ENCODE assay signal across 18 mouse cellular contexts in the genomic region with DNA sequence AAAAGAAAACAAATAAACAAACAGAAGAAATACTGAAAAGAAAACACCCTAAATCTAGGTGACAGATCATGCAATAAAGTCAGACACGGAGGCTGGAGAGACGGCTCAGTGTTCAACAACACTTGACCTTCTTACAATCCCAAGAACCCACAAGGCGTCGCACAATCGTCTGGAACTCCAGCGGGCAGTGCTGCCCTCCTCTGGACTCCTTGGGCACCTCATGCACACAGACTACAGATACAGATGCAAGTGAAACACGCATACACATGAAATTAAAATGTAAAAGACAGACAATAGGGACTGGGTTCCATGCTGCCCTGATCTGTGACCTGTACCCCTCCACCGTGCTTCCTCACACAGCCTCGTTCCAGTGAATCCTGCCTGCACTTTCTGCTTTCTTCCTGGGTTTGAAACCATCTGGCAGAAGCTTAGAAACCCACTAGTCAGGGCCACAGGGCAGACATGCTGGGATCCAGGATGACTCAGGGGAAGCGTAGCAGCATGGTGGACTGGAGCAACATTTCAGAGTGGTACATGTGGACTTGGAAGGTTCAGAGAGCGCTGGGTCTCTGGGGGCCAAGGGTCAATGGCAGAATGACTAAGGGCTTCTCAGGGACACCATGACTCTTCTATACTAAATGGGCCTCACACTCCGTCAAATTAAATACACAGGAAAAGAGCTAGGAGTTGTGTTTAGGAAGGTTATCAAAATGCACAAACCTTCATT.
DNase-seq lines count a peak whose midpoint lies in the region; ATAC-seq and TF ChIP-seq lines count a peak whose summit lies in the region.
"Had no signal": no experiment of that assay in that cellular context is flagged by ENCODE, and none has a peak within 500 bp of the region (broad histone marks: within the 10 kb centered on the region; RNA-seq: fewer than 3 reads in every experiment).

No protein-coding gene starts in this region.

- H3K27ac ChIP-seq in kidney, embryonic 15.5 days: no peak overlapping the region
- no peak overlapping the region for H3K27ac ChIP-seq in midbrain, postnatal 0 days (ENCODE audit: low read depth, low read length)
- H3K27ac ChIP-seq in midbrain, embryonic 14.5 days (replicated peaks; ENCODE audit: low read depth, low read length): no peak overlapping the region
- H3K27ac ChIP-seq: embryonic facial prominence, embryonic 10.5 days; forebrain, embryonic 13.5 days; hindbrain, embryonic 14.5 days; macrophage had no signal

- no peaks in the 10 kb centered on the region for H3K27me3 ChIP-seq in kidney, embryonic 15.5 days
- no peaks in the 10 kb centered on the region for H3K27me3 ChIP-seq in midbrain, postnatal 0 days (ENCODE audit: insufficient read depth, low read length)
- no peaks in the 10 kb centered on the region for H3K27me3 ChIP-seq in midbrain, embryonic 14.5 days (ENCODE audit: control insufficient read depth, insufficient read depth, low read length)
- H3K27me3 ChIP-seq: forebrain, embryonic 13.5 days had no signal

- no peak overlapping the region for H3K9ac ChIP-seq in kidney, embryonic 15.5 days
- no peak overlapping the region for H3K9ac ChIP-seq in midbrain, postnatal 0 days (replicated peaks; ENCODE audit: low read length, poor library complexity, severe bottlenecking)
- H3K9ac ChIP-seq in midbrain, embryonic 14.5 days (replicated peaks; ENCODE audit: low read length): no peak overlapping the region
- H3K9ac ChIP-seq: forebrain, embryonic 13.5 days; hindbrain, embryonic 14.5 days had no signal

- no peak overlapping the region for H3K4me2 ChIP-seq in kidney, embryonic 15.5 days
- no peak overlapping the region for H3K4me2 ChIP-seq in midbrain, postnatal 0 days (ENCODE audit: low read depth, low read length, poor library complexity, severe bottlenecking)
- H3K4me2 ChIP-seq in midbrain, embryonic 14.5 days (ENCODE audit: low read length): no peak overlapping the region
- H3K4me2 ChIP-seq: forebrain, embryonic 13.5 days; heart, embryonic 11.5 days; hindbrain, embryonic 14.5 days; midbrain, embryonic 11.5 days had no signal

- H3K4me3 ChIP-seq in kidney, embryonic 15.5 days (replicated peaks): no peak overlapping the region
- no peak overlapping the region for H3K4me3 ChIP-seq in midbrain, postnatal 0 days (ENCODE audit: low read depth, low read length)
- H3K4me3 ChIP-seq in midbrain, embryonic 14.5 days (replicated peaks; ENCODE audit: low read depth, low read length): no peak overlapping the region
- H3K4me3 ChIP-seq: embryonic facial prominence, embryonic 10.5 days; forebrain, embryonic 13.5 days had no signal

- H3K4me1 ChIP-seq in kidney, embryonic 15.5 days: peaks cover 14% of the 10 kb centered on the region
- H3K4me1 ChIP-seq in midbrain, postnatal 0 days (ENCODE audit: insufficient read depth, low read length): no peaks in the 10 kb centered on the region
- no peaks in the 10 kb centered on the region; the same call in 1 of the 2 replicates for H3K4me1 ChIP-seq in midbrain, embryonic 14.5 days (ENCODE audit: control insufficient read depth, insufficient read depth, low read length)

- peak; percentile 63 for DNase-seq in adrenal gland, adult 2 months
- DNase-seq in adrenal gland, postnatal 25 days: no peak
- no peak for DNase-seq in kidney, adult 8-10 months
- DNase-seq in midbrain, postnatal 0 days (ENCODE audit: low spot score): no peak
- no peak for DNase-seq in midbrain, embryonic 14.5 days
- DNase-seq in right cerebral cortex, postnatal 25 days: no peak
- DNase-seq in layer of hippocampus, postnatal 36 days: no peak
- DNase-seq: heart, postnatal 14 days; kidney, adult 18-20 months; layer of hippocampus, adult 9-11 months; thymus, adult 18-20 months had no signal

- H3K9me3 ChIP-seq in kidney, embryonic 15.5 days (replicated peaks): no peaks in the 10 kb centered on the region
- H3K9me3 ChIP-seq in midbrain, postnatal 0 days (ENCODE audit: low read length): no peaks in the 10 kb centered on the region
- no peaks in the 10 kb centered on the region for H3K9me3 ChIP-seq in midbrain, embryonic 14.5 days (ENCODE audit: control insufficient read depth, low read length)
- H3K9me3 ChIP-seq: embryonic facial prominence, embryonic 10.5 days; forebrain, embryonic 13.5 days had no signal

- peak; percentile 26; the same call in 1 of the 2 replicates for ATAC-seq in kidney, embryonic 15.5 days (replicated peaks; ENCODE audit: low FRiP score)
- no peak for ATAC-seq in midbrain, postnatal 0 days (ENCODE audit: low FRiP score)
- no peak for ATAC-seq in midbrain, embryonic 14.5 days (ENCODE audit: low FRiP score, low TSS enrichment)
- ATAC-seq: forebrain, embryonic 13.5 days had no signal

- WGBS in kidney, embryonic 15.5 days: 66% methylated on average over 12 of the region's 12 CpGs
- 95% methylated on average over 12 of the region's 12 CpGs for WGBS in midbrain, postnatal 0 days
- WGBS in midbrain, embryonic 14.5 days: 92% methylated on average over 12 of the region's 12 CpGs

- TF ChIP-seq CTCF in midbrain, postnatal 0 days (IDR thresholded peaks at IDR 0.05): peak; percentile 30; the same call in 1 of the 2 replicates

- no peaks in the 10 kb centered on the region; the same call in 1 of the 2 replicates for H3K36me3 ChIP-seq in kidney, embryonic 15.5 days
- no peaks in the 10 kb centered on the region for H3K36me3 ChIP-seq in midbrain, postnatal 0 days (ENCODE audit: insufficient read depth, low read length)
- no peaks in the 10 kb centered on the region for H3K36me3 ChIP-seq in midbrain, embryonic 14.5 days (ENCODE audit: control insufficient read depth, insufficient read depth, low read length)
